Mouse (Mus musculus) neural tube, embryonic 13.5 days (tissue): ENCODE data around the gene Efs. TPM values are rescaled to one million over a fixed set of nuclear protein-coding genes. Genes with fewer than 3 reads are reported as not detected.

Experiments used
- ATAC-seq: fragments of 200-750 bp; cut with Nextera tagmentation; 2 replicates; pipeline ENCODE4 v1.8.0; 2017; ENCODE audit warnings: low read depth, mild to moderate bottlenecking, moderate TSS enrichment, moderate library complexity
- H3K27ac ChIP-seq: fragments of 300-500 bp; sonication (generic); replicated peaks from 2 replicates; pipeline ENCODE4 v1.5.1; 2015; ENCODE audit warnings: moderate library complexity, mild to moderate bottlenecking, inconsistent platforms
- H3K27me3 ChIP-seq: fragments of 300-500 bp; sonication (generic); 2 replicates; pipeline ENCODE4 v1.6.1; 2015; ENCODE audit warnings: mild to moderate bottlenecking, inconsistent platforms
- H3K36me3 ChIP-seq: fragments of 300-500 bp; sonication (generic); 2 replicates; pipeline ENCODE4 v1.6.1; 2015; ENCODE audit warnings: mild to moderate bottlenecking, inconsistent platforms
- H3K4me1 ChIP-seq: fragments of 300-500 bp; sonication (generic); replicated peaks from 2 replicates; pipeline ENCODE4 v1.6.1; 2015; ENCODE audit warnings: inconsistent platforms
- H3K4me2 ChIP-seq: fragments of 300-500 bp; sonication (generic); 2 replicates; pipeline ENCODE4 v1.6.1; 2015; ENCODE audit warnings: inconsistent platforms, mild to moderate bottlenecking, moderate library complexity
- H3K4me3 ChIP-seq: fragments of 300-500 bp; sonication (generic); 2 replicates; pipeline ENCODE4 v1.5.1; 2015; ENCODE audit warnings: mild to moderate bottlenecking, inconsistent platforms
- H3K9ac ChIP-seq: fragments of 300-500 bp; sonication (generic); 2 replicates; pipeline ENCODE4 v1.6.1; 2015; ENCODE audit warnings: moderate library complexity, mild to moderate bottlenecking, inconsistent platforms
- H3K9me3 ChIP-seq: fragments of 300-500 bp; sonication (generic); 2 replicates; pipeline ENCODE4 v1.6.1; 2016; ENCODE audit warnings: inconsistent platforms
- WGBS: fragments of 180-500 bp; shearing (Covaris S2); methylation state at CpG from one replicate; pipeline ENCODE4 v1.1.7; 2015; 5-methylcytosine and 5-hydroxymethylcytosine counted together
- microRNA counts: library from miRNA; unstranded; fragments of <30 nt; microRNA quantifications from one replicate; lab custom pipeline; 2016
- microRNA-seq: library from miRNA; unstranded; fragments of <30 nt; microRNA quantifications from one replicate; pipeline ENCODE4, GENCODE M21; 2016
- polyA plus RNA-seq: library from polyadenylated mRNA; unstranded; fragments of >200 nt; fragmentation: Nextera tagmentation; extraction: Ambion mirVana; gene quantifications from 2 replicates; pipeline ENCODE4 v1.2.1, GENCODE M21; 2015

Gene Efs
- polyA plus RNA-seq, 1 experiment from 2014 or later = 13.8 TPM

GRCm38 (mm10) chr14:54883154-54884021 is 42.5 kb downstream of the Efs start, which contains the start of the genes Bcl2l2 and Gm20521:
TSS of gene Bcl2l2 (plus strand) at chr14:54883377.
TSS of gene Gm20521 (plus strand) at chr14:54883441.
- H3K4me3 ChIP-seq = peak within 1 kb of the TSS; percentile 74
- under 1% methylated on average over 27 of the region's 27 CpGs for WGBS
- peaks cover 20% of the 10 kb centered on the region for H3K36me3 ChIP-seq
- H3K4me2 ChIP-seq = peak within 1 kb of the TSS; percentile 78
- peaks cover 30% of the 10 kb centered on the region for H3K4me1 ChIP-seq
- H3K27me3 ChIP-seq = peaks cover 3% of the 10 kb centered on the region; the same call in 1 of the 2 replicates
- peak within 1 kb of the TSS; percentile 94 for H3K27ac ChIP-seq
- ATAC-seq = peak; percentile 91
- peak within 1 kb of the TSS; percentile 93 for H3K9ac ChIP-seq
- no peaks in the 10 kb centered on the region for H3K9me3 ChIP-seq

GRCm38 (mm10) chr14:54877048-54877715 is 48.7 kb downstream of the Efs start, which contains the start of gene Ppp1r3e:
TSS of gene Ppp1r3e (minus strand) at chr14:54877550.
- Histone ChIP-seq H3K4me1 (peaks cover 20% of the 10 kb centered on the region), H3K9me3 (no peaks in the 10 kb centered on the region), H3K4me2 (peak within 1 kb of the TSS; percentile 97), H3K9ac (peak within 1 kb of the TSS; percentile 93), H3K36me3 (no peaks in the 10 kb centered on the region), H3K4me3 (peak within 1 kb of the TSS; percentile 62), H3K27ac (peak within 1 kb of the TSS; percentile 90), H3K27me3 (peaks cover 3% of the 10 kb centered on the region; the same call in 1 of the 2 replicates)
- ATAC-seq = peak; percentile 68
- under 1% methylated on average over 61 of the region's 61 CpGs for WGBS

- ATAC-seq = peak; percentile 93
- Histone ChIP-seq H3K27ac (peak overlapping the region; percentile 90), H3K36me3 (no peaks in the 10 kb centered on the region), H3K9ac (peak overlapping the region; percentile 93), H3K27me3 (peaks cover 3% of the 10 kb centered on the region; the same call in 1 of the 2 replicates), H3K4me2 (peak overlapping the region; percentile 97), H3K9me3 (no peaks in the 10 kb centered on the region), H3K4me3 (peak overlapping the region; percentile 62), H3K4me1 (peaks cover 20% of the 10 kb centered on the region)
- under 1% methylated on average over 71 of the region's 72 CpGs for WGBS
These were observed 49.3 kb downstream of the Efs start for GRCm38 (mm10) chr14:54876539-54877047.

- H3K27me3 ChIP-seq = peaks cover 3% of the 10 kb centered on the region; the same call in 1 of the 2 replicates
- H3K4me1 ChIP-seq = peaks cover 20% of the 10 kb centered on the region
- no peaks in the 10 kb centered on the region for H3K36me3 ChIP-seq
- peak overlapping the region; percentile 97 for H3K4me2 ChIP-seq
- peak overlapping the region; percentile 62 for H3K4me3 ChIP-seq
- H3K27ac ChIP-seq = peak overlapping the region; percentile 90
- ATAC-seq = peak; percentile 76
- H3K9me3 ChIP-seq = no peaks in the 10 kb centered on the region
- 3% methylated on average over 36 of the region's 36 CpGs for WGBS
- H3K9ac ChIP-seq = peak overlapping the region; percentile 93
These were observed 49.9 kb downstream of the Efs start for GRCm38 (mm10) chr14:54875844-54876538.

- WGBS = 85% methylated on average over 3 of the region's 3 CpGs
- Histone ChIP-seq H3K9me3 (no peaks in the 10 kb centered on the region), H3K27me3 (peaks cover 3% of the 10 kb centered on the region; the same call in 1 of the 2 replicates), H3K9ac (no peak overlapping the region), H3K27ac (no peak overlapping the region), H3K4me3 (no peak overlapping the region), H3K4me1 (peaks cover 20% of the 10 kb centered on the region), H3K4me2 (no peak overlapping the region), H3K36me3 (no peaks in the 10 kb centered on the region)
- no peak for ATAC-seq
These were observed 51.8 kb downstream of the Efs start for GRCm38 (mm10) chr14:54874165-54874564.

GRCm38 (mm10) chr14:54870861-54871260 is 55.1 kb downstream of the Efs start, which contains the start of gene Homez:
TSS of gene Homez (minus strand) at chr14:54870961.
- Histone ChIP-seq H3K9ac (no peak within 1 kb of the TSS), H3K9me3 (no peaks in the 10 kb centered on the region), H3K27ac (no peak within 1 kb of the TSS), H3K4me2 (no peak within 1 kb of the TSS), H3K4me3 (no peak within 1 kb of the TSS), H3K27me3 (no peaks in the 10 kb centered on the region), H3K36me3 (no peaks in the 10 kb centered on the region), H3K4me1 (peaks cover 8% of the 10 kb centered on the region)
- 87% methylated on average over 5 of the region's 5 CpGs for WGBS
- ATAC-seq = no peak

GRCm38 (mm10) chr14:54868026-54868425 is 57.9 kb downstream of the Efs start:
- no peaks in the 10 kb centered on the region for H3K27me3 ChIP-seq
- H3K9ac ChIP-seq = no peak overlapping the region
- H3K27ac ChIP-seq = no peak overlapping the region
- no peaks in the 10 kb centered on the region for H3K9me3 ChIP-seq
- H3K4me2 ChIP-seq = no peak overlapping the region
- no peaks in the 10 kb centered on the region for H3K36me3 ChIP-seq
- no peak overlapping the region for H3K4me3 ChIP-seq
- H3K4me1 ChIP-seq = peaks cover 9% of the 10 kb centered on the region
- ATAC-seq = no peak
- WGBS = 94% methylated on average over 4 of the region's 4 CpGs

- no peak overlapping the region for H3K4me2 ChIP-seq
- no peak overlapping the region for H3K9ac ChIP-seq
- no peak for ATAC-seq
These were observed 59.0 kb downstream of the Efs start for GRCm38 (mm10) chr14:54866936-54867335.

More at GRCm38 (mm10) chr14:54866936-54867335, 59.0 kb downstream of the Efs start:
- no peaks in the 10 kb centered on the region for H3K9me3 ChIP-seq
- H3K27ac ChIP-seq = no peak overlapping the region
- H3K27me3 ChIP-seq = no peaks in the 10 kb centered on the region
- no peaks in the 10 kb centered on the region for H3K36me3 ChIP-seq
- peaks cover 12% of the 10 kb centered on the region for H3K4me1 ChIP-seq
- WGBS = 60% methylated on average over 5 of the region's 5 CpGs
- H3K4me3 ChIP-seq = no peak overlapping the region

MicroRNAs encoded within 50 kb of the gene (microRNA counts, 519-probe panel; counts per million panel counts)
- microRNA mmu-miR-208a (lab: Ali Mortazavi, UCI) (2,477 counts per million, percentile 23 among the panel's probes with 10 or more counts), microRNA mmu-miR-208b (lab: Ali Mortazavi, UCI) (not detected)

Small RNA genes lying within 50 kb of the gene (microRNA-seq; reads per million reads assigned to microRNA genes)
- gene Mir208a (8.6 reads per million, percentile 25 among the genes with 10 or more reads in this experiment), gene Mir208b (50.1 reads per million, percentile 47 among the genes with 10 or more reads in this experiment)

Other genes with a start within 250 kb of the Efs start
- 84.6 and 90.6 TPM in 2 replicates for gene 1700123O20Rik, start 239.9 kb downstream of the Efs start, polyA plus RNA-seq
- 140 and 146 TPM in 2 replicates for gene Acin1, start 239.2 kb downstream of the Efs start, polyA plus RNA-seq
- 0.12 and 0.24 TPM in 2 replicates for gene Gm29776, start 227.3 kb downstream of the Efs start, polyA plus RNA-seq
- gene Cebpe, start 214.0 kb downstream of the Efs start, polyA plus RNA-seq = 0.23 TPM in 1 of 2 replicates, not detected in the other
- 4.4 and 5.1 TPM in 2 replicates for gene Slc7a8, start 144.2 kb downstream of the Efs start, polyA plus RNA-seq
- not detected in 2 replicates for gene Rnf212b, start 112.0 kb downstream of the Efs start, polyA plus RNA-seq
- 12.8 and 13.6 TPM in 2 replicates for gene Homez, start 55.2 kb downstream of the Efs start, polyA plus RNA-seq
- gene Ppp1r3e, start 48.6 kb downstream of the Efs start, polyA plus RNA-seq = 1.9 and 2.3 TPM in 2 replicates
- gene Bcl2l2, start 42.7 kb downstream of the Efs start, polyA plus RNA-seq = 3.1 and 3.8 TPM in 2 replicates
- not detected in 2 replicates for gene Gm20521, start 42.7 kb downstream of the Efs start, polyA plus RNA-seq
- 153 and 160 TPM in 2 replicates for gene Pabpn1, start 33.6 kb downstream of the Efs start, polyA plus RNA-seq
- gene Slc22a17, start 13.0 kb downstream of the Efs start, polyA plus RNA-seq = 153 TPM in 2 replicates
- 1.3 and 1.6 TPM in 2 replicates for gene Il25, start 6.6 kb upstream of the Efs start, polyA plus RNA-seq
- gene Cmtm5, start 10.1 kb upstream of the Efs start, polyA plus RNA-seq = 20.2 and 24.7 TPM in 2 replicates
- gene Myh6, start 40.8 kb upstream of the Efs start, polyA plus RNA-seq = 1.6 and 2.3 TPM in 2 replicates
- gene Gm17428, start 50.8 kb upstream of the Efs start, polyA plus RNA-seq = not detected in 2 replicates
- 7.6 and 10.3 TPM in 2 replicates for gene Myh7, start 68.5 kb upstream of the Efs start, polyA plus RNA-seq
- gene Ngdn, start 89.3 kb upstream of the Efs start, polyA plus RNA-seq = 56.4 and 61.9 TPM in 2 replicates
- gene Zfhx2, start 166.2 kb upstream of the Efs start, polyA plus RNA-seq = 30.4 and 33.6 TPM in 2 replicates
- 29.4 and 29.8 TPM in 2 replicates for gene Thtpa, start 168.7 kb upstream of the Efs start, polyA plus RNA-seq
- 5.2 and 8.3 TPM in 2 replicates for gene Ap1g2, start 180.5 kb upstream of the Efs start, polyA plus RNA-seq
- 21.1 and 21.4 TPM in 2 replicates for gene Jph4, start 190.8 kb upstream of the Efs start, polyA plus RNA-seq